19 mouse cellular contexts compared by ENCODE assay signal in the genomic region with DNA sequence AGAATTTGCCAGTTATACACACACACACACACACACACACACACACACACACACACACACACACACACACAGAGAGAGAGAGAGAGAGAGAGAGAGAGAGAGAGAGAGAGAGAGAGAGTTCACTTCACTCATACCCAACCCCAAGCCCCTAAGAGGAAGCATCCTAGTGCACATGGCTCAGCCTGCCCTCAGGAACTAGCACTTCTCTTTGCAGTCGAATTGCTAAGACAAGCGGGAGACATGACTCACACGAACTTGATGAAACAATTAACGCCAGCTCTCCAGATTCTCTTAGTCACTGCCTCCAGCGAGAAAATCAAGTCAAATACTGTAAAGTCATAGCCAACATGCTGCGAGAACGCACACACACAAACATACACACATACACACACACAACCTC. TPM values are rescaled to one million over a fixed set of nuclear protein-coding genes. Genes with fewer than 3 reads are reported as not detected.
DNase-seq lines count a peak whose midpoint lies in the region; ATAC-seq and TF ChIP-seq lines count a peak whose summit lies in the region.
"Had no signal": no experiment of that assay in that cellular context is flagged by ENCODE, and none has a peak within 500 bp of the region (broad histone marks: within the 10 kb centered on the region; RNA-seq: fewer than 3 reads in every experiment).

No protein-coding gene starts in this region.

- H3K27me3 ChIP-seq in heart, embryonic 11.5 days (ENCODE audit: control insufficient read depth, insufficient read depth, low read length): no peaks in the 10 kb centered on the region
- H3K27me3 ChIP-seq in megakaryocyte, embryonic 14.5 days (replicated peaks): no peaks in the 10 kb centered on the region
- H3K27me3 ChIP-seq: forebrain, embryonic 13.5 days; heart, embryonic 15.5 days; limb, embryonic 13.5 days; liver, embryonic 15.5 days; midbrain, embryonic 15.5 days had no signal

- peaks cover 12% of the 10 kb centered on the region for H3K4me1 ChIP-seq in heart, embryonic 11.5 days (ENCODE audit: control insufficient read depth, insufficient read depth, low read length)
- H3K4me1 ChIP-seq in bone marrow macrophage, adult 2 months (ENCODE audit: control insufficient read depth, insufficient read depth, low read length): peaks cover 63% of the 10 kb centered on the region
- peaks cover 72% of the 10 kb centered on the region for H3K4me1 ChIP-seq in megakaryocyte, embryonic 14.5 days

- H3K27ac ChIP-seq in heart, embryonic 11.5 days (ENCODE audit: low read depth, low read length): no peak overlapping the region
- H3K27ac ChIP-seq in bone marrow macrophage, adult 2 months (ENCODE audit: insufficient read depth, low read depth, low read length): peak overlapping the region; percentile 91
- no peak overlapping the region for H3K27ac ChIP-seq in left cerebral cortex, adult 2 months
- H3K27ac ChIP-seq: embryonic facial prominence, embryonic 10.5 days; forebrain, embryonic 13.5 days; heart, embryonic 15.5 days; limb, embryonic 13.5 days; midbrain, embryonic 15.5 days had no signal

- 60% methylated on average over 7 of the region's 7 CpGs for WGBS in heart, embryonic 11.5 days (ENCODE audit: insufficient replicate concordance)

- no peak for TF ChIP-seq CTCF in bone marrow macrophage, adult 2 months (IDR thresholded peaks at IDR 0.05; ENCODE audit: low read depth, low read length)
- TF ChIP-seq CTCF in left cerebral cortex, adult 2 months (IDR thresholded peaks at IDR 0.05): no peak

- no peak overlapping the region for H3K4me3 ChIP-seq in heart, embryonic 11.5 days (ENCODE audit: low read depth, low read length)
- peak overlapping the region; percentile 30 for H3K4me3 ChIP-seq in bone marrow macrophage, adult 2 months (ENCODE audit: insufficient read depth, low read length)
- peak overlapping the region; percentile 72 for H3K4me3 ChIP-seq in megakaryocyte, embryonic 14.5 days (replicated peaks)
- H3K4me3 ChIP-seq in left cerebral cortex, adult 2 months: no peak overlapping the region
- H3K4me3 ChIP-seq: embryonic facial prominence, embryonic 10.5 days; forebrain, embryonic 13.5 days; heart, embryonic 15.5 days; limb, embryonic 13.5 days; liver, embryonic 15.5 days; midbrain, embryonic 15.5 days had no signal

- intact Hi-C loops in left cerebral cortex, adult 2 months (cut with DNase I): no loop called here

- H3K9me3 ChIP-seq in heart, embryonic 11.5 days (replicated peaks; ENCODE audit: control insufficient read depth, low read length): no peaks in the 10 kb centered on the region
- no peaks in the 10 kb centered on the region for H3K9me3 ChIP-seq in megakaryocyte, embryonic 14.5 days
- H3K9me3 ChIP-seq: embryonic facial prominence, embryonic 10.5 days; forebrain, embryonic 13.5 days; heart, embryonic 15.5 days; limb, embryonic 13.5 days; liver, embryonic 15.5 days; midbrain, embryonic 15.5 days had no signal

- peak; percentile 83 for DNase-seq in heart, adult 11 months
- DNase-seq in 416B (ENCODE audit: low read depth): peak; percentile 96
- DNase-seq in cerebellum, adult 11 months: no peak
- no peak for DNase-seq in ovary, adult 18-20 months (ENCODE audit: low spot score)
- DNase-seq in left cerebral cortex, adult 2 months (ENCODE audit: extremely low spot score in 1 of 2, low spot score in 2 of 2): no peak
- DNase-seq: adrenal gland, adult 2 months; cerebellum, postnatal 36 days; kidney, adult 2 months; kidney, postnatal 14 days; right cerebral cortex, postnatal 14 days had no signal

- H3K4me2 ChIP-seq in heart, embryonic 11.5 days: no peak overlapping the region
- H3K4me2 ChIP-seq: forebrain, embryonic 13.5 days; heart, embryonic 15.5 days; limb, embryonic 13.5 days; liver, embryonic 15.5 days; midbrain, embryonic 15.5 days had no signal

- no peak for ATAC-seq in heart, embryonic 11.5 days (replicated peaks; ENCODE audit: insufficient number of reproducible peaks, low FRiP score, low TSS enrichment)
- ATAC-seq: forebrain, embryonic 13.5 days; midbrain, embryonic 15.5 days had no signal

- no peaks in the 10 kb centered on the region for H3K36me3 ChIP-seq in heart, embryonic 11.5 days (ENCODE audit: control insufficient read depth, insufficient read depth, low read length)
- peaks cover 42% of the 10 kb centered on the region for H3K36me3 ChIP-seq in megakaryocyte, embryonic 14.5 days (replicated peaks; ENCODE audit: low read length)
- H3K36me3 ChIP-seq: embryonic facial prominence, embryonic 10.5 days; heart, embryonic 15.5 days; limb, embryonic 13.5 days; liver, embryonic 15.5 days; midbrain, embryonic 15.5 days had no signal

- no peak overlapping the region for H3K9ac ChIP-seq in heart, embryonic 11.5 days (ENCODE audit: low read depth, low read length)
- H3K9ac ChIP-seq: forebrain, embryonic 13.5 days; heart, embryonic 15.5 days; limb, embryonic 13.5 days; liver, embryonic 15.5 days; midbrain, embryonic 15.5 days had no signal

- no peak for TF ChIP-seq POLR2A in bone marrow macrophage, adult 2 months (IDR thresholded peaks at IDR 0.05; ENCODE audit: borderline replicate concordance, low read depth, low read length)

RNA-seq across cellular contexts. Expression of gene Atxn1, which starts 53.0 kb away (rescaled TPM):
- 3.4 and 6.4 TPM in 2 replicates for polyA plus RNA-seq in heart, embryonic 11.5 days (2014; fragmentation: Nextera tagmentation; extraction: Ambion mirVana)
- 23.0 and 24.5 TPM in 2 replicates for polyA plus RNA-seq in bone marrow macrophage, adult 2 months (2012; ENCODE audit: insufficient read depth, insufficient read length, missing spikeins)
- 3.2 and 7.3 TPM in 2 replicates for polyA plus RNA-seq in megakaryocyte, embryonic 14.5 days (2012; ENCODE audit: insufficient read depth, low replicate concordance)
- total RNA-seq in left cerebral cortex, adult 2 months (2021): 100 to 1,000 TPM; 152 to 197 TPM

Comparison
In these comparisons a context has a peak if more than half of its experiments do, and no peak if none do; other contexts are left out.
1. DNase-seq: peak in heart, adult 11 months (single experiment) and 416B (single experiment); none in cerebellum, adult 11 months (single experiment), ovary, adult 18-20 months (single experiment) and left cerebral cortex, adult 2 months (0 of 2).
2. H3K4me3 ChIP-seq: peak in bone marrow macrophage, adult 2 months (single experiment) and megakaryocyte, embryonic 14.5 days (single experiment); none in heart, embryonic 11.5 days (single experiment) and left cerebral cortex, adult 2 months (single experiment).